Mouse (Mus musculus): ENCODE data around the gene Eif4a2. TPM values are rescaled to one million over a fixed set of nuclear protein-coding genes. Genes with fewer than 3 reads are reported as not detected.
A peak's percentile ranks its signal among the peaks of the same experiment; 100 is the strongest.

Eif4a2 gene
- polyA plus RNA-seq, 1 experiment from 2014 or later: 147 TPM

DNA sequence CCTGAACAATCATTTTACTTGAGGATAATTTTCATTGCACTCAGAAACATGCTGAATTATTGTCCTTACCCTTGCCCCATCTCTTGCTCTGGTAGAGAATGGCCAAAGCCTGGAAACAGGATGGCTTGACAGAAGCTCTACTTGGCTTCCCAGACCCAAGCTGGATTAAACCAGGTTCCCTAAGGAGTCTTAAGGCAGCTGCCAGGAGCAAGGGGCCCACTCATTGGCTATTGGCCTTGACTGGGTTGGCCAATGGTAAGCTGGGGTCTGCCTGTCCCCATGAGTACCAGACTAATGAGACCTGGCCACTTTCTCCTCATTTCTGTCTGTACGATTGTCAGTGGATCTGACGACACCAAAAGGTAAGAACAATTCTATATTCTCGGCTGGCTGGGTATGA, 39.0 kb downstream of the Eif4a2 start, which contains the start of gene Adipoq:
Gene Adipoq, plus strand, starts transcription at position 257 of the 400 bp plus-strand sequence.
- Histone ChIP-seq H3K4me3 (no peak within 1 kb of the TSS), H3K9me3 (no peaks in the 10 kb centered on the region), H3K4me2 (no peak within 1 kb of the TSS), H3K9ac (no peak within 1 kb of the TSS), H3K27me3 (replicated peaks) (no peaks in the 10 kb centered on the region), H3K36me3 (no peaks in the 10 kb centered on the region), H3K27ac (replicated peaks) (no peak within 1 kb of the TSS), H3K4me1 (peaks cover 19% of the 10 kb centered on the region)
- ATAC-seq (ENCODE audit: extremely low read depth, insufficient number of reproducible peaks, low FRiP score, low TSS enrichment): no peak
- 74% methylated on average over 3 of the region's 3 CpGs for WGBS

- WGBS: 52% methylated on average over 2 of the region's 2 CpGs
- H3K4me1 ChIP-seq: peaks cover 19% of the 10 kb centered on the region
These were observed 41.7 kb downstream of the Eif4a2 start for GRCm38 (mm10) chr16:23148936-23149335.

GRCm38 (mm10) chr16:23149396-23149795, 42.2 kb downstream of the Eif4a2 start:
- H3K27ac ChIP-seq (replicated peaks): no peak overlapping the region
- no peak for ATAC-seq (ENCODE audit: extremely low read depth, insufficient number of reproducible peaks, low FRiP score, low TSS enrichment)
- no peak overlapping the region for H3K9ac ChIP-seq
- H3K4me3 ChIP-seq: no peak overlapping the region
- H3K9me3 ChIP-seq: no peaks in the 10 kb centered on the region
- no peaks in the 10 kb centered on the region for H3K36me3 ChIP-seq
- H3K27me3 ChIP-seq (replicated peaks): no peaks in the 10 kb centered on the region
- H3K4me1 ChIP-seq: peaks cover 19% of the 10 kb centered on the region
- 79% methylated on average over 8 of the region's 8 CpGs for WGBS
- no peak overlapping the region for H3K4me2 ChIP-seq

More at GRCm38 (mm10) chr16:23148936-23149335, 41.7 kb downstream of the Eif4a2 start:
- Histone ChIP-seq H3K27ac (replicated peaks) (no peak overlapping the region), H3K27me3 (replicated peaks) (no peaks in the 10 kb centered on the region), H3K9me3 (no peaks in the 10 kb centered on the region), H3K36me3 (no peaks in the 10 kb centered on the region), H3K4me3 (no peak overlapping the region), H3K4me2 (no peak overlapping the region), H3K9ac (no peak overlapping the region)
- no peak for ATAC-seq (ENCODE audit: extremely low read depth, insufficient number of reproducible peaks, low FRiP score, low TSS enrichment)

DNA sequence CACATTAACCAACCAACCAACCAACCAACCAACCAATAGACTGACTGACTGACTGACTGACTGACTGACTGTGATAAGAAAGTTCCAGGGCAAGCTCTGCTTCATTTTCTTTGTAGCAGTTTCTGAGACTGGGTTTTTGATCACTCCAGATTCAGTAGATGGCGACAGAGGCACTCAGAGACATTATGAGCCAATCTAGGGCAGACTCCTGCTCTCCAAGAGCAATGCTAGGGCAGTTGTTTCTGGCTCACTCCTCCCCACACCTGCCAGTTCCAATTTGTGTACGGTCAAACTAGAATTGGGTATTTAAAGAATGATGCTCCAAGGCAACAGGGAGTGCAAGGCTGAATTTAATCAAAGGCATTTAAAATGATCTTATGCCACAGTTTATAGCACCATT, 44.2 kb downstream of the Eif4a2 start:
- no peaks in the 10 kb centered on the region for H3K36me3 ChIP-seq
- H3K27ac ChIP-seq (replicated peaks): no peak overlapping the region
- H3K9me3 ChIP-seq: no peaks in the 10 kb centered on the region
- no peak overlapping the region for H3K9ac ChIP-seq
- H3K27me3 ChIP-seq (replicated peaks): no peaks in the 10 kb centered on the region
- H3K4me3 ChIP-seq: no peak overlapping the region
- ATAC-seq (ENCODE audit: extremely low read depth, insufficient number of reproducible peaks, low FRiP score, low TSS enrichment): no peak
- no peak overlapping the region for H3K4me2 ChIP-seq
- H3K4me1 ChIP-seq: peaks cover 10% of the 10 kb centered on the region
- 13% methylated on average over 2 of the region's 2 CpGs for WGBS

DNA sequence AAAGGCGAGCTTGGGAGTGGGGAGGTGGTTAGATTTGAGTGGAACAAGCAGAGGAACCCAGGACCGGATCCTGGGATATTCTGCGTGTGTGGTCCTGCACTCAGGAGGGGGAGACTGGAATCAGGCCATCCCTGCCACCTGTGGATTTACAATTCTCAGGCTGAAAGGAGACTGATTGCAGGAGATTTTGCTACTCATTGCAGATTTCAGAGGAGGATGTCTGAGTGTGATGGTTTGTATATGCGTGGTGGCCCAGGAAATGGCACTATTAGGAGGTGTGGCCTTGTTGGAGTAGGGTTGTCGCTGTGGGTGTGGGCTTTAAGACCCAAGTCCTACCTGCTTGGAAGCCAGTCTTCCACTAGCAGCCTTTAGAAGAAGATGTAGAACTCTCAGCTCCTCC, 47.0 kb downstream of the Eif4a2 start:
- H3K36me3 ChIP-seq: no peaks in the 10 kb centered on the region
- no peak overlapping the region for H3K4me3 ChIP-seq
- peaks cover 9% of the 10 kb centered on the region for H3K4me1 ChIP-seq
- WGBS: 81% methylated on average over 5 of the region's 5 CpGs
- ATAC-seq (ENCODE audit: extremely low read depth, insufficient number of reproducible peaks, low FRiP score, low TSS enrichment): no peak
- no peak overlapping the region for H3K9ac ChIP-seq
- no peaks in the 10 kb centered on the region for H3K9me3 ChIP-seq
- H3K27ac ChIP-seq (replicated peaks): no peak overlapping the region
- no peaks in the 10 kb centered on the region for H3K27me3 ChIP-seq (replicated peaks)
- no peak overlapping the region for H3K4me2 ChIP-seq

DNA sequence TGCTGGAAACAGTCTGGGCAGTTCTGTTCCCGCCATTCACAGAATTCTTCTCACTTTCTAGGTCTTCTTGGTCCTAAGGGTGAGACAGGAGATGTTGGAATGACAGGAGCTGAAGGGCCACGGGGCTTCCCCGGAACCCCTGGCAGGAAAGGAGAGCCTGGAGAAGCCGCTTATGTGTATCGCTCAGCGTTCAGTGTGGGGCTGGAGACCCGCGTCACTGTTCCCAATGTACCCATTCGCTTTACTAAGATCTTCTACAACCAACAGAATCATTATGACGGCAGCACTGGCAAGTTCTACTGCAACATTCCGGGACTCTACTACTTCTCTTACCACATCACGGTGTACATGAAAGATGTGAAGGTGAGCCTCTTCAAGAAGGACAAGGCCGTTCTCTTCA, 49.8 kb downstream of the Eif4a2 start:
- no peaks in the 10 kb centered on the region for H3K36me3 ChIP-seq
- no peak for ATAC-seq (ENCODE audit: extremely low read depth, insufficient number of reproducible peaks, low FRiP score, low TSS enrichment)
- WGBS: 85% methylated on average over 13 of the region's 13 CpGs
- no peaks in the 10 kb centered on the region for H3K27me3 ChIP-seq (replicated peaks)
- peaks cover 15% of the 10 kb centered on the region for H3K4me1 ChIP-seq
- no peak overlapping the region for H3K27ac ChIP-seq (replicated peaks)
- H3K9me3 ChIP-seq: no peaks in the 10 kb centered on the region
- H3K4me2 ChIP-seq: no peak overlapping the region
- no peak overlapping the region for H3K9ac ChIP-seq
- no peak overlapping the region for H3K4me3 ChIP-seq

GRCm38 (mm10) chr16:23158292-23158691, 51.0 kb downstream of the Eif4a2 start:
- no peak; the same call in 1 of the 2 replicates for ATAC-seq (ENCODE audit: extremely low read depth, insufficient number of reproducible peaks, low FRiP score, low TSS enrichment)
- Histone ChIP-seq H3K9ac (no peak overlapping the region), H3K4me1 (peaks cover 15% of the 10 kb centered on the region), H3K4me3 (no peak overlapping the region), H3K9me3 (no peaks in the 10 kb centered on the region), H3K27me3 (replicated peaks) (no peaks in the 10 kb centered on the region), H3K27ac (replicated peaks) (no peak overlapping the region), H3K4me2 (no peak overlapping the region), H3K36me3 (no peaks in the 10 kb centered on the region)
- 76% methylated on average over 7 of the region's 7 CpGs for WGBS

GRCm38 (mm10) chr16:23158957-23159356, 51.7 kb downstream of the Eif4a2 start:
- no peaks in the 10 kb centered on the region for H3K27me3 ChIP-seq (replicated peaks)
- peak overlapping the region; percentile 32 for H3K4me2 ChIP-seq
- H3K9ac ChIP-seq: 0 out of 2 replicates have a peak overlapping the region, but pooled peaks have one; percentile 5
- ATAC-seq (ENCODE audit: extremely low read depth, insufficient number of reproducible peaks, low FRiP score, low TSS enrichment): no peak
- H3K9me3 ChIP-seq: no peaks in the 10 kb centered on the region
- no peaks in the 10 kb centered on the region for H3K36me3 ChIP-seq
- H3K4me1 ChIP-seq: peaks cover 15% of the 10 kb centered on the region
- no peak overlapping the region for H3K27ac ChIP-seq (replicated peaks)
- H3K4me3 ChIP-seq: no peak overlapping the region
- 30% methylated on average over 2 of the region's 2 CpGs for WGBS

DNA sequence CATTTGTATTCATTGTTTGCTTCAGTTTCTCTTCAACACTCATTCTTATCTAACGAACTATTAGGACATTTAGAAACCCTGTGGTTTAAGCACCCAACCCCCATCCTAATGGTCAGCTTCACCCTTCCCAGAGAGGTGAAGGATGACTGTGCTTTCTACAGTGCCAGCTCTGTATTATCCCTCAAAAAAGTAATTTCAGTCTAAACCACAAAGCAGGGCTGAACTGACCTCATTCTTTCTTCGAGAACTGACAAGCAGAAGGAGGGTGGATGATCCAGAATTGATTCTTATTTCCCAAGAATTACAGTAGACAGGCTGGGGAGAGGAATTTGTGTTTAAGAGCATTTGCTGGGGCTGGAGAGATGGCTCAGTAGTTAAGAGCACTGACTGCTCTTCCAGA, 52.5 kb downstream of the Eif4a2 start:
- H3K27ac ChIP-seq (replicated peaks): 0 out of 2 replicates have a peak overlapping the region, but pooled peaks have one; percentile 2
- no peaks in the 10 kb centered on the region for H3K36me3 ChIP-seq
- no peaks in the 10 kb centered on the region for H3K27me3 ChIP-seq (replicated peaks)
- H3K4me1 ChIP-seq: peaks cover 15% of the 10 kb centered on the region
- H3K4me3 ChIP-seq: no peak overlapping the region
- no peak overlapping the region for H3K4me2 ChIP-seq
- H3K9me3 ChIP-seq: no peaks in the 10 kb centered on the region
- 52% methylated on average over 2 of the region's 2 CpGs for WGBS
- ATAC-seq (ENCODE audit: extremely low read depth, insufficient number of reproducible peaks, low FRiP score, low TSS enrichment): no peak
- H3K9ac ChIP-seq: no peak overlapping the region

DNA sequence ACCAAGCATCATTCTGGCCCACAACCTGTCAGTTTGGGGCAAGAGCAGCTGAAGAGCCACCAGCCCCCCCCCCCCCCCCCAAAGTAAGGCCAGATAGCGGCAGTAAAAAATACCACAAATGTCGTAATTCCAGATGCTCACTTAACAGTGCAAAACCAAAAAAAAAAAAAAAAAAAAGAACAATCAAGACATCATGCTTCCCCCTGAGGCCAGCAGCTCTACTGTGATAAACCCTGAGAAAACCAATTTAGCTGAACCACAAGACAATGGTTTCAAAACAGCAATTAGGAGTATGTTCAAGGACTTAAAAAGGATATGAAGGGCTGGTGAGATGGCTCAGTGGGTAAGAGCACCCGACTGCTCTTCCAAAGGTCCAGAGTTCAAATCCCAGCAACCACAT, 54.9 kb downstream of the Eif4a2 start:
- H3K36me3 ChIP-seq: no peaks in the 10 kb centered on the region
- no peak overlapping the region for H3K4me3 ChIP-seq
- H3K9ac ChIP-seq: no peak overlapping the region
- peaks cover 15% of the 10 kb centered on the region for H3K4me1 ChIP-seq
- WGBS: 82% methylated on average over 3 of the region's 3 CpGs
- H3K4me2 ChIP-seq: no peak overlapping the region
- no peaks in the 10 kb centered on the region for H3K27me3 ChIP-seq (replicated peaks)
- no peak for ATAC-seq (ENCODE audit: extremely low read depth, insufficient number of reproducible peaks, low FRiP score, low TSS enrichment)
- no peaks in the 10 kb centered on the region; the same call in 1 of the 2 replicates for H3K9me3 ChIP-seq
- H3K27ac ChIP-seq (replicated peaks): no peak overlapping the region

All from heart, embryonic 13.5 days (tissue).